Mouse (Mus musculus): Measurements from ENCODE around the gene Relt. TPM values are rescaled to one million over a fixed set of nuclear protein-coding genes. Genes with fewer than 3 reads are reported as not detected.

Gene Relt
- polyA plus RNA-seq, 1 experiment = 77.5 TPM

- Histone ChIP-seq H3K4me3 (ENCODE audit: control insufficient read depth, insufficient read depth, low read length) (no peak overlapping the region), H3K4me1 (replicated peaks; ENCODE audit: control insufficient read depth, insufficient read depth, low read length) (no peaks in the 10 kb centered on the region; the same call in 1 of the 2 replicates), H3K27ac (ENCODE audit: control insufficient read depth, insufficient read depth, low read length) (no peak overlapping the region), H3K36me3 (ENCODE audit: control insufficient read depth, insufficient read depth, low read length) (no peaks in the 10 kb centered on the region; the same call in 1 of the 2 replicates), H3K27me3 (ENCODE audit: control insufficient read depth, insufficient read depth, low read length) (no peaks in the 10 kb centered on the region)
- DNase-seq = no peak
- TF ChIP-seq CTCF (IDR thresholded peaks at IDR 0.05; ENCODE audit: borderline replicate concordance, control insufficient read depth, extremely low read depth, insufficient read depth, low read length, poor library complexity) = no peak
- no peak for TF ChIP-seq POLR2A (IDR thresholded peaks at IDR 0.05; ENCODE audit: control insufficient read depth, extremely low read depth, insufficient read depth, low read length, poor library complexity)
- 93% methylated on average over 6 of the region's 6 CpGs for WGBS
These were observed 23.4 kb downstream of the Relt start for GRCm38 (mm10) chr7:100839632-100840402.

- Histone ChIP-seq H3K4me1 (replicated peaks; ENCODE audit: control insufficient read depth, insufficient read depth, low read length) (no peaks in the 10 kb centered on the region; the same call in 1 of the 2 replicates), H3K4me3 (ENCODE audit: control insufficient read depth, insufficient read depth, low read length) (no peak overlapping the region), H3K27ac (ENCODE audit: control insufficient read depth, insufficient read depth, low read length) (no peak overlapping the region), H3K36me3 (ENCODE audit: control insufficient read depth, insufficient read depth, low read length) (no peaks in the 10 kb centered on the region; the same call in 1 of the 2 replicates), H3K27me3 (ENCODE audit: control insufficient read depth, insufficient read depth, low read length) (no peaks in the 10 kb centered on the region)
- no peak for DNase-seq
- no peak for TF ChIP-seq CTCF (IDR thresholded peaks at IDR 0.05; ENCODE audit: borderline replicate concordance, control insufficient read depth, extremely low read depth, insufficient read depth, low read length, poor library complexity)
- no peak for TF ChIP-seq POLR2A (IDR thresholded peaks at IDR 0.05; ENCODE audit: control insufficient read depth, extremely low read depth, insufficient read depth, low read length, poor library complexity)
- 89% methylated on average over 1 of the region's 1 CpGs for WGBS
These were observed 25.5 kb downstream of the Relt start for GRCm38 (mm10) chr7:100837701-100838100.

DNA sequence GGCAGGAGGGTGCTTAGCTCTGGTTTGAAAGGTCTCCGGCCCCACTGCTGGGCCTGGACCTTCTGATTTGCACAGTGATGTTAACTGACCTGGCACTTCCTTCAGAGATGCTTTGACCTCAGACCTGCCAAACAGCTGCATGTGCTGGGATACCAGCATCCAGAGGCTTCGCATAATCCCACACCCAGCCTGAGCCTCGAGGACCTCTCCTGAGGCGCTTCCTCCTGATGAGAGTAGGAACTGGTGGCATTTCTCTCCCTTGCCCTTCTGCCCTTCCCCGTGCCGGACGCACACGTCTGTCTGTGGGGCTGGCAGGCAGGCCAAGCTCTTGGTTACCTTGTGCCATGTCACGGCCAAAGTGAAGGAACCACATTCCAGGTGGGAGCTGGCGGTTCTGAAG is 26.6 kb downstream of the Relt start:
- DNase-seq = no peak
- Histone ChIP-seq H3K27ac (ENCODE audit: control insufficient read depth, insufficient read depth, low read length) (no peak overlapping the region), H3K4me1 (replicated peaks; ENCODE audit: control insufficient read depth, insufficient read depth, low read length) (no peaks in the 10 kb centered on the region; the same call in 1 of the 2 replicates), H3K27me3 (ENCODE audit: control insufficient read depth, insufficient read depth, low read length) (no peaks in the 10 kb centered on the region), H3K36me3 (ENCODE audit: control insufficient read depth, insufficient read depth, low read length) (no peaks in the 10 kb centered on the region; the same call in 1 of the 2 replicates), H3K4me3 (ENCODE audit: control insufficient read depth, insufficient read depth, low read length) (no peak overlapping the region)
- WGBS = 97% methylated on average over 10 of the region's 10 CpGs
- TF ChIP-seq POLR2A (IDR thresholded peaks at IDR 0.05; ENCODE audit: control insufficient read depth, extremely low read depth, insufficient read depth, low read length, poor library complexity) (no peak), CTCF (IDR thresholded peaks at IDR 0.05; ENCODE audit: borderline replicate concordance, control insufficient read depth, extremely low read depth, insufficient read depth, low read length, poor library complexity) (no peak)

GRCm38 (mm10) chr7:100835711-100836110 is 27.5 kb downstream of the Relt start:
- Histone ChIP-seq H3K27me3 (ENCODE audit: control insufficient read depth, insufficient read depth, low read length) (no peaks in the 10 kb centered on the region), H3K36me3 (ENCODE audit: control insufficient read depth, insufficient read depth, low read length) (no peaks in the 10 kb centered on the region; the same call in 1 of the 2 replicates), H3K27ac (ENCODE audit: control insufficient read depth, insufficient read depth, low read length) (no peak overlapping the region), H3K4me1 (replicated peaks; ENCODE audit: control insufficient read depth, insufficient read depth, low read length) (no peaks in the 10 kb centered on the region; the same call in 1 of the 2 replicates), H3K4me3 (ENCODE audit: control insufficient read depth, insufficient read depth, low read length) (no peak overlapping the region)
- 95% methylated on average over 6 of the region's 6 CpGs for WGBS
- no peak for TF ChIP-seq POLR2A (IDR thresholded peaks at IDR 0.05; ENCODE audit: control insufficient read depth, extremely low read depth, insufficient read depth, low read length, poor library complexity)
- no peak for TF ChIP-seq CTCF (IDR thresholded peaks at IDR 0.05; ENCODE audit: borderline replicate concordance, control insufficient read depth, extremely low read depth, insufficient read depth, low read length, poor library complexity)
- DNase-seq = no peak

GRCm38 (mm10) chr7:100835168-100835567 is 28.1 kb downstream of the Relt start:
- no peaks in the 10 kb centered on the region for H3K4me1 ChIP-seq (replicated peaks; ENCODE audit: control insufficient read depth, insufficient read depth, low read length)
- TF ChIP-seq POLR2A (IDR thresholded peaks at IDR 0.05; ENCODE audit: control insufficient read depth, extremely low read depth, insufficient read depth, low read length, poor library complexity) (no peak), CTCF (IDR thresholded peaks at IDR 0.05; ENCODE audit: borderline replicate concordance, control insufficient read depth, extremely low read depth, insufficient read depth, low read length, poor library complexity) (no peak)
- H3K4me3 ChIP-seq (ENCODE audit: control insufficient read depth, insufficient read depth, low read length) = no peak overlapping the region
- WGBS = 94% methylated on average over 7 of the region's 7 CpGs
- DNase-seq = no peak
- no peaks in the 10 kb centered on the region; the same call in 1 of the 2 replicates for H3K36me3 ChIP-seq (ENCODE audit: control insufficient read depth, insufficient read depth, low read length)
- no peaks in the 10 kb centered on the region for H3K27me3 ChIP-seq (ENCODE audit: control insufficient read depth, insufficient read depth, low read length)
- no peak overlapping the region for H3K27ac ChIP-seq (ENCODE audit: control insufficient read depth, insufficient read depth, low read length)

DNA sequence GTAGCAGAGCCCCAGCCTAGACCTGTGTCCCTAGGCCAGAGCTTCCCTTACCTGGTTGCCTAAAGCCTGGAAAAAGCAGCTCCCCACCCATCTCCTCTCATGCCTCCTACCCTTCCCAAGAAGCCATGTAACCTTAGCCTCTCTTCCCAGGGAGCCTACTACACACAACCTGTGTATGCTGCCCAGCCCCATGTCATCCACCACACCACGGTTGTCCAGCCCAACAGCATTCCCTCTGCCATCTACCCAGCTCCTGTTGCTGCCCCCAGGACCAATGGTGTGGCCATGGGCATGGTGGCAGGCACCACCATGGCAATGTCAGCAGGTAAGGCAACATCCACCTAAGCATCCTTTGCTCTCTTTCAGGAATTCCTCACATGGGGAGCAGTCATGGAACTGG is 29.4 kb downstream of the Relt start:
- Histone ChIP-seq H3K27me3 (ENCODE audit: control insufficient read depth, insufficient read depth, low read length) (no peaks in the 10 kb centered on the region), H3K4me3 (ENCODE audit: control insufficient read depth, insufficient read depth, low read length) (no peak overlapping the region), H3K4me1 (replicated peaks; ENCODE audit: control insufficient read depth, insufficient read depth, low read length) (no peaks in the 10 kb centered on the region), H3K27ac (ENCODE audit: control insufficient read depth, insufficient read depth, low read length) (no peak overlapping the region), H3K36me3 (ENCODE audit: control insufficient read depth, insufficient read depth, low read length) (no peaks in the 10 kb centered on the region; the same call in 1 of the 2 replicates)
- WGBS = 96% methylated on average over 1 of the region's 1 CpGs
- TF ChIP-seq CTCF (IDR thresholded peaks at IDR 0.05; ENCODE audit: borderline replicate concordance, control insufficient read depth, extremely low read depth, insufficient read depth, low read length, poor library complexity) (no peak), POLR2A (IDR thresholded peaks at IDR 0.05; ENCODE audit: control insufficient read depth, extremely low read depth, insufficient read depth, low read length, poor library complexity) (no peak)
- no peak for DNase-seq

Data from thymus, adult 2 months (tissue).